Mouse (Mus musculus) spleen, adult 18-20 months (tissue): ENCODE data around the gene Ppp1r13b.

Source experiments
- DNase-seq, 2 experiments: peaks; one replicate each; pipeline ENCODE4 v3.0.0; 2022; ENCODE audit warnings: mixed read lengths in 2 of 2

Gene Ppp1r13b

GRCm38 (mm10) chr12:111790631-111791030, 117.3 kb downstream of the Ppp1r13b start:
- no peak for DNase-seq

- DNase-seq = no peak
Observed at GRCm38 (mm10) chr12:111790090-111790489, 117.8 kb downstream of the Ppp1r13b start.

- no peak for DNase-seq
Observed at GRCm38 (mm10) chr12:111787015-111787414, 120.9 kb downstream of the Ppp1r13b start.

GRCm38 (mm10) chr12:111785174-111785573, 122.7 kb downstream of the Ppp1r13b start:
- no peak for DNase-seq

- DNase-seq = no peak
Observed at GRCm38 (mm10) chr12:111779544-111779943, 128.4 kb downstream of the Ppp1r13b start.
